Mouse (Mus musculus) CD8-positive naive resting alpha-beta T cell, adult 2 months (primary cell): ENCODE results near the gene Tec.

Source experiments
- DNase-seq, 2 experiments: peaks; one replicate each; pipeline ENCODE4 v3.0.0; 2022; ENCODE audit warnings: low read depth in 2 of 2, low spot score in 2 of 2

Tec gene

DNA sequence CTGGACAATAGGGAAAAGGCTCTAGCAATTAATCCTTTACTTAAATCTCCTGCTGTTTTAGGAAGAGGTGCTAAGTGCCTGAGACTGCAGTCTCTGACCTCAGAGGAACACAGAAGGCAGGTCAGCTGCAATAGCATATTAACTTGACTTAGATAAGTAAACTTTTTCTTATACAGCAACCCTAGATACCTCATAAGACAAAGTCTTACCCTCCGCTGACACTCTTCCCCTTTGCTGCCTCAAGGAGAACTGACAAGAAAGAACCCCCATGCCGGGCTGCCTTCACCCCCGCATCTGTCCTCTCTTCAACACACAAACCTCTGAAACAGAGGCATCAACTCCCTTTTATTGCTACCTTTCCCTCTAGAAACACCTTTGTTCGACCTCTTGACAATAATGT, 76.9 kb downstream of the Tec start:
- DNase-seq, result no peak

DNA sequence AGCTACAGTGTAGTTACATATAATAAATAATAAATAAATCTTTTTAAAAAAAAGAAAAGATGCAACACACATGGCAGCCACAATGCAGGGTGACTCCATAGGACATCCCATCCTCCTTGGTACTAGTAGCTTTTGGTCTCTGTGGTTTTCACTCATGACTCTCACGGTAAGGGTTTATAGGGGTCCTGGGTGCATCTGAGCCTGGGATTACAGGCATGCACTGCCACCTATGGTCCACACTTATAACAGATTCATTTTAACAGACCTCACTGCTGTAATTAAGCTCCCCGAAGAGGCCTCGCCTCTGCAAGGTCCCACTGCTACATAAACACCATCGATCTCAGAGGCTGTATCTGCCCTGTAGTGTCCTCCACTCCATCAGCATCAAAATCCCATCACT, 82.8 kb downstream of the Tec start:
- no peak for DNase-seq

DNA sequence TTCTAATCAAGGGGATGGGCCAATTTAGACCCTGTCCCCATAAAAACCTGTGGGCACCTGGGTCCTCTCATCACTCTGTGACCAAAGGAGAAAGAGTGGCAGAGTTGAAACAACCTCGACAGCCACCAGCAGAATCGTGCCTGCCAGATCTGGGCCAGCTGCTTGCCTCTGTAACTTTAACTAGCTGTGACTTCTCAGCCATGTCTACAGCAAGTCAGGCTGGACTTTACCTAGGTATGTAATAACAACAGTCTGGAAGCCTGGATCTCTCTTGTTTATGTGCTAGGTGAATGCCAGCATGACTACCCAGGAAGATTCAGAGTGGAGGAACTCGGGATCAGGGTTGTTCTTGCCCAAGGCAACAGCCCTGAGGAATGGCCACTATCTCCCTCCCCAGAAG, 83.6 kb downstream of the Tec start:
- DNase-seq, result no peak

DNA sequence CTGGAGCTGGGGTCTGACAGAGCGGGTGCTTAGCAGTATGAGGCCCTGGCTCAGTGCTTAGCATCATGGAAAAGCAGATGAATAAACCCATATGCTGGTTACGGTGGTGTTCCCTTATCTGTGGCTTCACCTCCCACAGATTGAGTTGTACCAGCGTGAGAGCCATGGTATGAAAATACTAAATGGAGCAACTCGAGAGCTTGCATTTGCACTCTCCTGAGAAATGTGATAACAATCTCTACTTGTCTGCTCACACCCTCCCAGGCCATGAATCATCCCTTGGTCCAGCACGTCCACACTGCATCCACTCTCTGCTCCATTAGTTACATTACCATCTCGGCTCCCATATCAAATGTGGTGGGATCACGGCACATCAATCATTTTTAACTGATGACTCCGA, 84.3 kb downstream of the Tec start:
- DNase-seq, result no peak

DNA sequence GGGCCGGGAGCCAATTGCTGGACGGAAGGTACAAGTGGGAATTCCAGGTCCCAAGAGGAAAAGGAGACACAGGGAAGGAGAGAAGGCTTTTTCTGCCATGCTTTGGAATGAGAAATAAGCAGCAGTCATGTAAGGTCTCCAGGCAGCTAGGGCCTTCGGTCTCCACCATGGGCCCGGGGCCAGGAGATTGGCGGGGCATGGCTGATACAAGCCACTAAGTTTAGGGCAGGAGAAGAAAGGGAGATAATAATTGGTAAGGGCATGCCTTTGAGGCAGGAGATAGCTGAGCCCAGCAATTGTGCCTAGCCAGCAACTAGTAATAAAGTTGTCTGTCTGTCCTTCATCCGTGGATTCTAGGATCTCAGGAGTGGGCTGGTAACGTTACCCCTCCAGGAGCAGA, 85.2 kb downstream of the Tec start:
- no peak for DNase-seq

DNA sequence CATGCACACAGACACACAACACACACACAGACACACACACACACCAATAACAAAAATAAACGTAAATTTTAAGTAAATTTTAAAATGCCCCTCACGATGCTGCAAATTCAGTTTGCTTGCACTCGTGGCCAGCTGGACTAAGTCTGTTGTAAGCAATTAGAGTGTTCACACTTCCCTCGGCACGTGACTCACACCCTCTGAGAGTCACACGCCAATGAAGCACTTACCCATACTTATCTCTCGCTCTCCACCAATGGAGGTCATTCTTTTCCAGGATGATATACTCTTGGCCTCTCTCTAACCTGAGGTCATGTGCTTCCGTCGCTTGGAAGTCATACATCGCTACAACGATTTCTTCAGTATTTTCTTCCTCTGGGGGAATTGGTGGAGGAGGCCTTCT, 86.5 kb downstream of the Tec start:
- no peak for DNase-seq

DNA sequence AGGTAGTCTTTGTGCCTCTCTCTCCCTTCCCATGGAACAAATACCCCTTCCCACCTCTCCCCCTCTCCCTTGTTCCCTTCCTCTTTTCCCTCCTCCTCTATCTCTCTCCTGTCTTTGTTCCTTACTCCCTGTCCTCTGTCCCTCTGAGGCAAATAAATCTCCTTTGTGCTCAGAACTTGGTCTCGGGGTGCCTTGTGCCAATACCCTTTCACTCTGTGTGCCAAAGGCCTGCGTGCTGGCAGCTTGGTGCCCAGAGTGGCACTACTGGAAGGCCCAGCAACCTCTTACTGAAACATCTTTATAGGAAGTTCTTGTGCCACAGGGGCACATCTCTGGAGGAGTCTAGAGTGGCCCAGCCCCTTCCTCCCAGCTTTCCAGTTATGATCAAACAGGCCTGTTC, 91.7 kb downstream of the Tec start:
- DNase-seq, result no peak

DNA sequence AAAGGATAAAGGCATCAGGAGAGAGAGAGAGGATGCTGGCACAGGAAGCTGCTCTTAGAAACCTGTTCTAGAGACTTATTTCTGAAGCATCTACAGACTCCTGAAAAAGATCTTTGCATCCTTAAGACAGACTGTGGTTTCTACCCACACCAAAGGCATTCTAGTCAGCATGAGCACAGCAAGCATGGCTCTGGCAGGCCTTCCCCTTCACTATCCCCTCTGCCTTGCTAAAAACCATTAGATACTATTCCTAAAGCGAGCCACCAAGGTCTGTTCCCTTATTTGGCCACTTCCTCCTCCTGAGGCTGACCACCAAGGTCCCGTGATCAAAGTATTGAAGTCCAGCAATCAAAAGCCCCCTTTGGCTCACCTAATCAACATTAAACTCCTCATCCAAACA, 92.2 kb downstream of the Tec start:
- DNase-seq, result no peak

DNA sequence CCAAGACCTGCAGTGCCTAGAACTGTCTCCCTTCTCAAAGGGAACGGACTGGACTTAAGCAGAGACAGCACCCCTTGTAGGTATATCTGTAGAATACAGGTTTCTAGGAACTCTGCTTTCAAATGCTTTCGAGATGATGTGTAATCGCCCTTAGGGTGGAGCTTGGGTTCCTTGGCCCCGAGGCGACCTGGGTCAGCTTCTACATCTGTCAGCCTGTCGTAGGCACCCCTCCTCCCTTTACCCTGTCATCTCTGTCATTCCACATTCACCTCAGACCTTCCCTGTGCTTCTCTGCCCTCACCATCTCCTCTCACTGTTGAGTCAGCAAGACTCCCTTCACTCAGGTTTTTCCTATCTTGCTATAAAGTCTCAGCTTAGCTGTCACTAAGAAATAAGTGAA, 98.4 kb downstream of the Tec start:
- DNase-seq, result no peak

DNA sequence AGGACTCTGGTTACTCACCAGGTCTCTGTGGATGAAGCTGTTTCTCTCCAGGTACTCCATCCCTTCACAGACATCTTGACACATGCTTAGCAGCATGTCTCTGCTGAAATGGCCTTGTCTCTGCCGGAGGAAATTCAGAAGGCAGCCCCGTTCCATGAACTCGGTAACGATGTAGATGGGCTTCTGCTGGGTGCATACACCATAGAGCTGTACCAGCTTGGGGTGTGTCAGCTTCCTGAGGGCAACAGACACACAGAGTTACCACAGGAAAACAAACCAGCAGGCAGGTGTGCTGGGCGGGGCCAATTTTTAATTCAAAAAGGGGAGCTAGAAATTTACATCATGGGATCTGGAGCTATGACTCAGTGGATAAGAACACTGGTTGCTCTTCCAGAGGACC, 104.7 kb downstream of the Tec start:
- DNase-seq, result no peak

DNA sequence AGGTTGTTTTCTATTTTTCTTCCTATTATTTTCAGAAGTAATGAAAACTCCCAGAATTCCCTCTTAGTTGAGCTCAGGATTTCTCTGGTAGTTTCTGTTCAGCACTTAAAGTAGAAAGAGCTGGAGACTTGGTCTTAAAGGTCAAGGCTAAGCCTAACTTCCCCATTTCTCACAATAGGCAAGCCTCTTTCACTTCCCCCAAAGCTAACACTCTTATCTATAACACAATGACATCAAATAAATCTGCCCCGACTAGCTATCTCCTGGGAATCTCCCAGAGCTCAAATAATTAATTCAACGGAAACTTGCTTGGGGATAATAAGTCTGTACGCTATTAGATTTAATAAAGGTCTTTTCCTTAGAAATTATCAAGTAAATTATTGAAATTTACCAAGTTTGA, 105.3 kb downstream of the Tec start:
- no peak for DNase-seq

DNA sequence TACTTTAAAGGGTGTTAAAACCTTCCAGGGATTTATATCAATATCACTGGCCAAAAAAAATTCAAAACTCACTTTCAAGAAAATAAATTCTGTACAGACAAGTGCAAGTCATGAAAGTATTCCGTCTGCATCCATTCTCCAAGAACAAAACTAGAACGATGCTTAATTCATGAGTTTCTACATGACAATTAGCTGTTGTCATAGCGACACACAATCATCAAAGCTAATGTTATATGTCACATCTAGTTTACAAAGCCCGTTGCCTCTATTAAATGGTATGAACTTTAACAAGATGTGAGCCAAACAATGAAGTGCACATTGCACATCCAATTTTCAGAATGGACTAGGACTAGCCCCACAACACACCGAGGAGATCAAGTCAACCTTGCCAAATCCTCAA, 106.5 kb downstream of the Tec start:
- no peak for DNase-seq

DNA sequence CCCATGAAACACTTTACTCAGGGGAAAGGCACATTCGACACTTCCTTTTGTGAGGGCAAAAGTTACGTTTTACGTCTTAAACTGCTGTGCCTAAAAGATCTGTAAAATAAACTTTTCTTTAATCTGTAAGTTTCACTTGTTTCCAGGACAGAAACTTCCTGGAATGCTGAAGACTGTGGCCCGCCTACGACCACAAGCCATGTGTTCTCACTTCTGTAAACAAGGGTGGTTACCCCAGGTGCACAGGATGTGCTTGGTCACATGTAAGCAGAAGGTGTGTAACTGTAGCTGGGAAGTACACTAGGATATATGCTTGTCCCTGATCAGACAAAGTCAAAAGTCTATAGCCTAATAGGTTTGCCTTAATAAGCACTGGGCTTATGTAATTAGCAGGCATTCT, 107.0 kb downstream of the Tec start:
- peak in 1 of 2 experiments; percentile 41 for DNase-seq

DNA sequence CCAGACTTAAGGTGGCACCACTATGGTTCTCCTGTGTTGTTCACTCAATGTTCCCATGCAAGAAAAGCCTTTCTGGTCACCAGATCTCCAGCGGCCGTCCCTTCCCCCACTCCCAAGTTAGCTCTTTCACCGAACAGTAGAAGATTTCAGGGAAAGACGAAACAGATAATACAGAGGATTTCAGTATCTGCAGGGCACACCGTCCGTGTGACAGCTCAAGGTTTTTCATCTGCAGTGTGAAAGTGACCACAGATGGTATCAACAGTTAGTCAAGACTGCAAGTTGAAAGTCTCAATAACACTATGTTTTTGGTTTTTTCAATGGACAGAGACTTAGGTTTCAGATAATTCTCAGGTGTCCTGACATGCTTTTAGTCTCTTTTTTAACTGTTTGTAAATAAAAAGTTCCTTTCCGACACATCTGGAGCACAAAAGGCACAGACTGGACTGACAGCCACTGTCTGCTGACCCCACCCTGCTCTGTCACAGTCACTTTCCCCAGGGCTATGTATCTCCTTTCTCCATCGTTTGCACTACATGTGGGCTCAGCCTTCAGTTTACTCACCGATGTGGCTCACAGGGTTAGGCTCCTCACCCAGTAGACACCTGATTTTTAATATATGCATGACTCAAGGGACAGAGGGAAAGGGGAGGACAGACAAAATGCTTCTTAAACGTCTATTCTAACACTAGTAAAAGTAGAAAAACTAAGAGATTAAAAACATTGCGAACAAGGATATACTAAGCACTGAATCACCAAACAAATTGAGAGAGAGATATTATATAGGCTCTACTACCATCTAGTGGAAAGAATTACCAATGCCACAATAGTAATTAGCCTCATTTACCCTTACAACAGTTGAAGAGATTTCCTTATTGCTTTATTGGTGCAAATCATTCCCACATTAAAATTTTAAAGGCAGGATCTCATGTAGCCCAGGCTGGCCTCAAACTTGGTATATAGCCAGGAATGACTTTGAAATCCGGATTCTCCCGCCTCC, 109.1 kb downstream of the Tec start:
- no peak for DNase-seq

DNA sequence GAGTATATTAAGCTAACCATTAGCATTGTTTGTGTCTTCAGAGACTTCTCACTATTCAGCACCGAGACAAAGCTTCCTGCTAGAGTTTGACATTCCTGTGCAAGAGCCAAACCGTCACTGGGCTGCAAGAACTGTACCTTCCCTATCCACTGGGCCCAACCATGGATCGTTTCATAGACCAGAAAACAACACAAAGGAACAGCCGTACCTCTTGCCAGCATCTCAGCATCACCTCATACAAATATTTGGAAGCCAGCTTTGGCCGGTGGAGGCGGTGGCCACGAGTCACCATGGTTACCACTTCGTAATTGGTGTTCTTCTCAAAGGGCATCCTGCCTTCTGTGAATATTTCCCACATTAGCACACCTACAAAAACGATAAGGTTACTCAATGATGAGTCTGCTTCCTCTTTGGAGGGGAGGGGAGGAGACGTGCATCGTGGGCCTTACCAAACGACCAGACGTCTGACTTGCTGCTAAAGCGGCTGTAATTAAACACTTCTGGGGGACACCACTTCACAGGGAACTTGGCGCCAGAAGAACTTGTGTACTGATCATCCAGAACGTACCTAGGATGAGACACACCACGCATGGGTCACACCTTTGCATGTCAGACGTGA, 111.0 kb downstream of the Tec start:
- no peak for DNase-seq

DNA sequence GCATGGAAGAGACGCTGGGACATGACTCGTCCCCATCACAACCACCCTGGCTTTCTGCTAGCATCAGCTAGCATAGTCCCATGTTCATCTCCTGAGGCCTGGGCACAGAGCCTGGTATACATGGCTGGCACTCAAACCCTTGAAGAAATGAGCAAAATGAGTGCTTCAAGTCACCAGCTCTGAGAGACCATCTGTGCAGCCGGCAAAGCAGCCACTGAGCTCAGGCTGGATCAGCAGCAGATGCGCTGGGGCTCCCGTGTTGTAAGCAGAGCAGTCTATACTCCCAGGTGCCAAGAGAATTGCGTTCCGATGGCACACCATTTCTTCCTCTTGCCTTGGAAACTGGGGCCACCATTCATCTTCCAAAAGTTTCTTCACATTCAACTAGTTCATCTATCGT, 112.3 kb downstream of the Tec start:
- no peak for DNase-seq

DNA sequence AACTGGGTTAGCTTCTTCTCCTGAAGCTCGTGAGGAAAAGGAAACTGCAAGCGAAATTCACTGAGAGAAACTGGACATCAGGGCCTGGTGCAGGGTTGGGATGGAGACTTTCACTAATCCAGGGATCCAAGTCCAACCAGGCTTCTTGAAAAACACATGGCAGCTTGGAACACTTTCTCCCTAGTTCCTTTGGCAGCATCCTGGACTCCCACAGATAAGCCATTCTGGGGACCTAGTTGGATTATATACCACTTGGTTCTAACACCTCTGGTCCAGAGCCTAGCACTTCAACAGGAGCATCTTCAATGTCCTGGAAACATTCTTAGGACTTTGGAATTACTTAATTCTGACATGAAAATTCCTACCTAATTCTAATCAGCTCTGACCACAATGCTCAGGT, 113.2 kb downstream of the Tec start:
- DNase-seq, result no peak

DNA sequence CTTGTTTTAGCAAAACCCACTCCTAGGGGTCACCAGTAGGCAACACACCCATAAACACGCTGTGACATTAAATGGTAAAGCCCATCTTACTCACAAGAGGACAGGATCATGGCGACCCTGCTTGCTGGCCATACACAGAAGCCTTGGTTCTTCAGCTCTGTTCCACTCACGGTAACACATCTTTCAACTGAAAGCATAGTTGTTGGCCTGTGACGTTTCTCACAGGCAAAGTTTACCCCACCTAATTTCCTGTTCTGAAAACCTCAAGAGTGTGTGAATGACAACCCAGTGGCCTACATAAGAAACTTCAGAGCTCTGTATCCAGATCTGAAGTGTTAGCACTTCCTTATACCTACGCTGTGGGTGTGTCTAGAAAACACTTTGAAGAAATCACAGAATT, 115.7 kb downstream of the Tec start, which contains the start of gene Txk:
Txk (minus strand) TSS at position 193 of the 400 bp plus-strand sequence.
- peak; percentile 72 to 75 for DNase-seq

DNA sequence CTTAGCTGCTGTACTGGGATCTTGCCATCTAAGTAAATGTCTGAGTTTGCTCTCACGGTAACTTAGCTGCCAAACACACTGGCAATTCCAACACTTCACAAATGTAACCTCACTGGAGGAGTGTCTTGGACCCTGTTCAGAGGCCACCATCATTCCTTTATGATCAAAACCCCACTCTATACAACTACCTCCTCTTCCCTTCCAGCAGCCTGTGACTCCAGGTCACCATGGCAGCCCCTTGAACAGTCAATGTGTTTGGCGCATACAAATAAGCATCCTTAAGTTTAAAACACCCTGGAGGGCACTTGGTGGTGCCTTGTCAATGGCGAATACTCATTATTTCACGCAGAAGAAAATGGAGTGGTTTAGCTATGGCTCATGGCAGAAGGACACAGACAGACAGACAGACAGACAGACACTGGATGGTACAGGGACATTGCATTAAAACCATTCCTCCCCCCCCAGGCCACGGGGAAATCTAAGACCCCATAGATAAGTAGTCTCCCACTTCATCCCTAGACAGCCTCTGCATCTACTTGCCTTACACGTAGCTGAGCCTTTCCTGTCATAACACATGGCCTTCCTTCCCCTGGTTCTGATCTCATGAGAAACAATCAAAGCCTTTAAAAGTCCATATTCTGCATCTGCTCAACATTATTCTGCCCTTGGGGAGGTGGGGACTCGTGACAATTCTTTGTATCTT, 117.1 kb downstream of the Tec start:
- DNase-seq, result no peak

DNA sequence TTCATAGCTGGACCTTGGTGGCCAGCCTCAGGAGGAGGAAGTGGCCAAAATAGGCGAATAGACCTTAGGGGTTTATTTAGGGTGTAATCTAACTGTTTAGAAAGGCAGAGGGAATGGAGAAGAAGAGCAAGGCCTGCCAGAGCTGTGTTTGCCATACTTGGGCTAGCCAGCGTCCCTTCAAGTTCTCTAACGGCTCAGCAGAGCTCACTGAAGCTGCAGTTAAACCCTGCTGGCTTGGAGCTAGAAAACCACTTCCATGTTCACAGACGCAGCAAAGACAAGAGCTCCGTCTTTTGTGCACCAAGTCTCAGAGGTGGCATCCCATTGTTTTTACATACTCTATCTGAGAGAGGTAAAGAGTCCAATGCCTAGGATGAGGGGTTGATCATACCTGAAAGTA, 118.1 kb downstream of the Tec start:
- DNase-seq, result no peak

DNA sequence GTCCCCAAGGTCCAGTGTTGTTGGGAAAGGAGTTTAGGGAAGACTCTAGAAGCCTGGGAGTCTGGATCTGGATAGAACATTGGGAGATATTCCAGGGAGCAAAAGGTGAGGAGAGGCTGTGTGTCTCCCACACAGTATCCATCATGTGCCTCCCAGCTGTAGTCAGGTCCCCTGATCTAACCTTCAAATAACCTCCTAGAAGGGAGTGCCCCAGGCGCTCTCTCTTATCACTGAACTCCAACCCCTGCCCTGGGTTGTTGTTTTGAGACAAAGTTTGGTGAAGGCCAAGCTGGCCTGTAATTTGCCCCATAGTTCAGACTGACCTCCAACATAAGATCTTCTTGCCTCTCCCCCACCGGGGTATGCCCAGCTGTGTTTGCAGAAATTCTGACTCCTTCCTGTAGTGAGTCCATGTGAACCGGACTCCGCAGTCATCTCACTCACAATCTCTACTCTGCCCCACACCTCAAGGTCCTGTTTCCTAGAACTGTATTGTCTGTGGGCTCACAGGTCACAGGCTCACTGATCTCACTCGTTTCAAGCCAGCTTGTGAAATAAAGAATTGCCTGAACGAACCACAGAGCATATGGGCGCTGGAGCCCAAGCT, 119.5 kb downstream of the Tec start:
- no peak for DNase-seq

DNA sequence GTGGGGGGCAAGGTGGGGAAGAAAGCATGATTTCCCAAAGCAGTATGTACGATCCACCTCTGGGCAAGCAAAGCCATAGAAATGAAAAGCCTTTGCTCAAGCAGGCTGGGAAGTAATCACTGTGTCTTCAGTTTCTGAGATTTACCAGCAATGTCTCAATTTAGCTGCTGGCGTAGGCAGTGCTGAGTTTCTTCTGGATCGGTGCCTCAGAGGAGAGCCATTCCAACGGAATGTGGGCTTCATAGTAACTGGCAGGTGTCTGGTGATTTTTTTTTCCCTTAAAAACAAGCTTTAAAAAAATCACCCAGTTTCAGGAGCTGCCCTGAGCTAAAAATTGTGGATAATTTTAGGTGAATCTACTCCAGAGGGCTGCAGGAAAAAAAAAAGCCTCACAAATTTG, 120.9 kb downstream of the Tec start:
- no peak for DNase-seq
